Mouse (Mus musculus): ENCODE measurements around the gene Nup88.

DNA sequence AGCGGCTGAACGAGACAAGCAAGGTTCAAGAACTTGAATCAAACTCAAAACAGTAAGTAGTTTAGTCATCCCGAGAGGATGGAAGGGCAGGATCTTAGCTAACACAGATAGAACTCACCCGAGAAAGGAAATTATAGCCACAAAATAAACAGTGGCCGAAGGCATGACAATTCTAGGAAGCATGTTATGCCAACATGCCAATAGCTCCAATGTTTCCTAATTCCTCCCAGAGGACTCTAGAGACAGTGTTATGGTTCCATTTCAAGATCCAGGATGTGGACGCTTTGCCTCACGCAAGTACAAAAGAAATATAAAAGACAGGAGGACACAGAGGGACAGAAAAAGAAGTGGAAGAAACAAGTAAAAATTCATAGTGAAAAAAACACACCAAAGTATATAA is 38.1 kb upstream of the Nup88 start:
- TF ChIP-seq POLR2A (IDR thresholded peaks at IDR 0.05; ENCODE audit: low read depth, low read length): no peak
- TF ChIP-seq CTCF (IDR thresholded peaks at IDR 0.05; ENCODE audit: extremely low read depth, insufficient read depth, insufficient read length, insufficient replicate concordance): no peak

All from spleen, adult 2 months (tissue).